Mouse (Mus musculus) neural tube, embryonic 13.5 days (tissue): ENCODE results near the gene Syce1. TPM values are rescaled to one million over a fixed set of nuclear protein-coding genes. Genes with fewer than 3 reads are reported as not detected.

ENCODE experiments used
- ATAC-seq: fragments of 200-750 bp; cut with Nextera tagmentation; 2 replicates; pipeline ENCODE4 v1.8.0; 2017; ENCODE audit warnings: low read depth, mild to moderate bottlenecking, moderate TSS enrichment, moderate library complexity
- H3K27ac ChIP-seq: fragments of 300-500 bp; sonication (generic); replicated peaks from 2 replicates; pipeline ENCODE4 v1.5.1; 2015; ENCODE audit warnings: moderate library complexity, mild to moderate bottlenecking, inconsistent platforms
- H3K27me3 ChIP-seq: fragments of 300-500 bp; sonication (generic); 2 replicates; pipeline ENCODE4 v1.6.1; 2015; ENCODE audit warnings: mild to moderate bottlenecking, inconsistent platforms
- H3K36me3 ChIP-seq: fragments of 300-500 bp; sonication (generic); 2 replicates; pipeline ENCODE4 v1.6.1; 2015; ENCODE audit warnings: mild to moderate bottlenecking, inconsistent platforms
- H3K4me1 ChIP-seq: fragments of 300-500 bp; sonication (generic); replicated peaks from 2 replicates; pipeline ENCODE4 v1.6.1; 2015; ENCODE audit warnings: inconsistent platforms
- H3K4me2 ChIP-seq: fragments of 300-500 bp; sonication (generic); 2 replicates; pipeline ENCODE4 v1.6.1; 2015; ENCODE audit warnings: inconsistent platforms, mild to moderate bottlenecking, moderate library complexity
- H3K4me3 ChIP-seq: fragments of 300-500 bp; sonication (generic); 2 replicates; pipeline ENCODE4 v1.5.1; 2015; ENCODE audit warnings: mild to moderate bottlenecking, inconsistent platforms
- H3K9ac ChIP-seq: fragments of 300-500 bp; sonication (generic); 2 replicates; pipeline ENCODE4 v1.6.1; 2015; ENCODE audit warnings: moderate library complexity, mild to moderate bottlenecking, inconsistent platforms
- H3K9me3 ChIP-seq: fragments of 300-500 bp; sonication (generic); 2 replicates; pipeline ENCODE4 v1.6.1; 2016; ENCODE audit warnings: inconsistent platforms
- WGBS: fragments of 180-500 bp; shearing (Covaris S2); methylation state at CpG from one replicate; pipeline ENCODE4 v1.1.7; 2015; 5-methylcytosine and 5-hydroxymethylcytosine counted together
- polyA plus RNA-seq: library from polyadenylated mRNA; unstranded; fragments of >200 nt; fragmentation: Nextera tagmentation; extraction: Ambion mirVana; gene quantifications from 2 replicates; pipeline ENCODE4 v1.2.1, GENCODE M21; 2015

Gene Syce1
- 0.13 and 0.41 TPM in 2 replicates for polyA plus RNA-seq

GRCm38 (mm10) chr7:140787406-140788052 lies at the start of gene Syce1:
Gene Syce1 (minus strand): TSS chr7:140787852.
- H3K4me3 ChIP-seq: no peak within 1 kb of the TSS
- H3K36me3 ChIP-seq: no peaks in the 10 kb centered on the region
- ATAC-seq: no peak
- no peaks in the 10 kb centered on the region for H3K4me1 ChIP-seq
- no peak within 1 kb of the TSS for H3K27ac ChIP-seq
- WGBS: 87% methylated on average over 33 of the region's 33 CpGs
- no peak within 1 kb of the TSS for H3K9ac ChIP-seq
- H3K27me3 ChIP-seq: no peaks in the 10 kb centered on the region
- no peaks in the 10 kb centered on the region for H3K9me3 ChIP-seq
- no peak within 1 kb of the TSS for H3K4me2 ChIP-seq

GRCm38 (mm10) chr7:140836243-140837115 lies 48.8 kb upstream of the Syce1 start:
- H3K36me3 ChIP-seq: no peaks in the 10 kb centered on the region
- H3K9ac ChIP-seq: no peak overlapping the region
- ATAC-seq: no peak
- no peak overlapping the region for H3K4me2 ChIP-seq
- 89% methylated on average over 9 of the region's 9 CpGs for WGBS
- peaks cover 18% of the 10 kb centered on the region for H3K27me3 ChIP-seq
- H3K4me1 ChIP-seq: no peaks in the 10 kb centered on the region
- no peak overlapping the region for H3K27ac ChIP-seq
- no peak overlapping the region for H3K4me3 ChIP-seq
- H3K9me3 ChIP-seq: no peaks in the 10 kb centered on the region

GRCm38 (mm10) chr7:140835758-140836087 lies 48.1 kb upstream of the Syce1 start:
- H3K27me3 ChIP-seq: peaks cover 12% of the 10 kb centered on the region
- 92% methylated on average over 2 of the region's 2 CpGs for WGBS
- no peaks in the 10 kb centered on the region for H3K4me1 ChIP-seq
- H3K36me3 ChIP-seq: no peaks in the 10 kb centered on the region
- no peak overlapping the region for H3K9ac ChIP-seq
- no peaks in the 10 kb centered on the region for H3K9me3 ChIP-seq
- H3K27ac ChIP-seq: no peak overlapping the region
- no peak for ATAC-seq
- H3K4me3 ChIP-seq: no peak overlapping the region
- H3K4me2 ChIP-seq: no peak overlapping the region

- 49% methylated on average over 20 of the region's 20 CpGs for whole genome bisulfite sequencing
- Histone ChIP-seq H3K4me2 (no peak within 1 kb of the TSS), H3K9me3 (no peaks in the 10 kb centered on the region), H3K4me3 (no peak within 1 kb of the TSS), H3K27me3 (0 out of 2 replicates have a peak, but pooled peaks cover 7% of the 10 kb centered on the region), H3K9ac (no peak within 1 kb of the TSS), H3K27ac (no peak within 1 kb of the TSS), H3K4me1 (no peaks in the 10 kb centered on the region), H3K36me3 (no peaks in the 10 kb centered on the region)
- ATAC-seq: no peak
These were observed 47.5 kb upstream of the Syce1 start, which contains the start of gene Urah for GRCm38 (mm10) chr7:140834968-140835757. Gene Urah (plus strand): TSS chr7:140835018.

GRCm38 (mm10) chr7:140833341-140833740 lies 45.7 kb upstream of the Syce1 start:
- no peak overlapping the region for H3K27ac ChIP-seq
- 85% methylated on average over 4 of the region's 4 CpGs for WGBS
- no peak for ATAC-seq
- H3K36me3 ChIP-seq: no peaks in the 10 kb centered on the region
- H3K4me2 ChIP-seq: no peak overlapping the region
- H3K9ac ChIP-seq: no peak overlapping the region
- no peaks in the 10 kb centered on the region for H3K27me3 ChIP-seq
- no peaks in the 10 kb centered on the region for H3K9me3 ChIP-seq
- H3K4me3 ChIP-seq: no peak overlapping the region
- no peaks in the 10 kb centered on the region for H3K4me1 ChIP-seq

GRCm38 (mm10) chr7:140831447-140831846 lies 43.8 kb upstream of the Syce1 start:
- Histone ChIP-seq H3K9me3 (no peaks in the 10 kb centered on the region), H3K4me3 (no peak overlapping the region), H3K27me3 (no peaks in the 10 kb centered on the region), H3K4me1 (no peaks in the 10 kb centered on the region), H3K9ac (no peak overlapping the region), H3K27ac (no peak overlapping the region), H3K4me2 (no peak overlapping the region), H3K36me3 (no peaks in the 10 kb centered on the region)
- no peak for ATAC-seq
- 73% methylated on average over 6 of the region's 6 CpGs for WGBS

- Histone ChIP-seq H3K4me3 (no peak overlapping the region), H3K9me3 (no peaks in the 10 kb centered on the region), H3K4me1 (no peaks in the 10 kb centered on the region), H3K4me2 (no peak overlapping the region), H3K9ac (no peak overlapping the region), H3K27ac (no peak overlapping the region), H3K27me3 (no peaks in the 10 kb centered on the region), H3K36me3 (no peaks in the 10 kb centered on the region)
- ATAC-seq: peak; percentile 32; the same call in 1 of the 2 replicates
- WGBS: 49% methylated on average over 8 of the region's 8 CpGs
These were observed 40.7 kb upstream of the Syce1 start for GRCm38 (mm10) chr7:140828171-140828881.

GRCm38 (mm10) chr7:140822731-140823130 lies 35.1 kb upstream of the Syce1 start:
- ATAC-seq: no peak
- Histone ChIP-seq H3K9me3 (no peaks in the 10 kb centered on the region), H3K9ac (no peak overlapping the region), H3K4me3 (no peak overlapping the region), H3K27ac (no peak overlapping the region), H3K4me1 (peaks cover 18% of the 10 kb centered on the region), H3K27me3 (0 out of 2 replicates have a peak, but pooled peaks cover 4% of the 10 kb centered on the region), H3K36me3 (peaks cover 5% of the 10 kb centered on the region), H3K4me2 (no peak overlapping the region)
- 87% methylated on average over 4 of the region's 4 CpGs for WGBS

- Histone ChIP-seq H3K36me3 (peaks cover 11% of the 10 kb centered on the region), H3K27me3 (0 out of 2 replicates have a peak, but pooled peaks cover 4% of the 10 kb centered on the region), H3K4me1 (peaks cover 18% of the 10 kb centered on the region), H3K27ac (peak within 1 kb of the TSS; percentile 90), H3K4me2 (peak within 1 kb of the TSS; percentile 66), H3K9me3 (no peaks in the 10 kb centered on the region), H3K9ac (peak within 1 kb of the TSS; percentile 78), H3K4me3 (peak within 1 kb of the TSS; percentile 64)
- peak; percentile 93 for ATAC-seq
- WGBS: 2% methylated on average over 21 of the region's 21 CpGs
These were observed 34.1 kb upstream of the Syce1 start, which contains the start of gene Zfp941 for GRCm38 (mm10) chr7:140821653-140822329. Gene Zfp941 (minus strand): TSS chr7:140822178.

- Histone ChIP-seq H3K4me3 (peak overlapping the region; percentile 64), H3K9ac (peak overlapping the region; percentile 78), H3K4me1 (peaks cover 18% of the 10 kb centered on the region), H3K9me3 (no peaks in the 10 kb centered on the region), H3K27ac (peak overlapping the region; percentile 90), H3K4me2 (peak overlapping the region; percentile 66), H3K36me3 (peaks cover 11% of the 10 kb centered on the region), H3K27me3 (0 out of 2 replicates have a peak, but pooled peaks cover 4% of the 10 kb centered on the region)
- 45% methylated on average over 5 of the region's 5 CpGs for WGBS
- ATAC-seq: peak; percentile 68
These were observed 33.6 kb upstream of the Syce1 start for GRCm38 (mm10) chr7:140821305-140821652.

- no peak for ATAC-seq
- H3K27me3 ChIP-seq: 0 out of 2 replicates have a peak, but pooled peaks cover 4% of the 10 kb centered on the region
- 48% methylated on average over 4 of the region's 4 CpGs for WGBS
- 0 out of 2 replicates have a peak overlapping the region, but pooled peaks have one; percentile 5 for H3K4me3 ChIP-seq
- H3K36me3 ChIP-seq: peaks cover 11% of the 10 kb centered on the region
- peaks cover 18% of the 10 kb centered on the region for H3K4me1 ChIP-seq
- H3K9ac ChIP-seq: no peak overlapping the region
- H3K9me3 ChIP-seq: no peaks in the 10 kb centered on the region
- H3K4me2 ChIP-seq: peak overlapping the region; percentile 66
- no peak overlapping the region for H3K27ac ChIP-seq
These were observed 32.5 kb upstream of the Syce1 start for GRCm38 (mm10) chr7:140820173-140820572.
